Comparison of ENCODE assay signal across 22 mouse cellular contexts in genomic region chr3:88217679-88218078, GRCm38 (mm10). TPM values are rescaled to one million over a fixed set of nuclear protein-coding genes. Genes with fewer than 3 reads are reported as not detected.
A peak's percentile ranks its signal among the peaks of the same experiment; 100 is the strongest.
DNase-seq lines count a peak whose midpoint lies in the region; ATAC-seq and TF ChIP-seq lines count a peak whose summit lies in the region.
"Had no signal": no experiment of that assay in that cellular context is flagged by ENCODE, and none has a peak within 500 bp of the region (broad histone marks: within the 10 kb centered on the region; RNA-seq: fewer than 3 reads in every experiment).

No protein-coding gene starts in this region.

- no peak for TF ChIP-seq CTCF in left cerebral cortex, adult 2 months (IDR thresholded peaks at IDR 0.05)
- TF ChIP-seq CTCF in liver, postnatal 0 days (IDR thresholded peaks at IDR 0.05; ENCODE audit: low read depth), result no peak
- no peak for TF ChIP-seq CTCF in kidney, adult 2 months (conservative IDR thresholded peaks at IDR 0.05; ENCODE audit: insufficient read depth, insufficient read length, low read depth, low read length)

- peak overlapping the region; percentile 82 for H3K9ac ChIP-seq in forebrain, embryonic 16.5 days (replicated peaks; ENCODE audit: low read depth, low read length)
- H3K9ac ChIP-seq in midbrain, embryonic 12.5 days (replicated peaks), result peak overlapping the region; percentile 75
- H3K9ac ChIP-seq in neural tube, embryonic 14.5 days (replicated peaks; ENCODE audit: low read depth, low read length), result peak overlapping the region; percentile 99
- H3K9ac ChIP-seq in liver, postnatal 0 days (replicated peaks), result no peak overlapping the region
- H3K9ac ChIP-seq: embryonic facial prominence, embryonic 12.5 days; lung, embryonic 14.5 days had no signal

- intact Hi-C loops in left cerebral cortex, adult 2 months (cut with DNase I), result loop anchor here (2.0 kb wide), 1 partner anchor 17 kb away; no protein-coding TSS in a partner anchor
- intact Hi-C loops in left cerebral cortex, postnatal 10 days (cut with DNase I), result no loop called here

- no peak for ATAC-seq in forebrain, embryonic 16.5 days
- no peak for ATAC-seq in midbrain, embryonic 12.5 days (ENCODE audit: low FRiP score, low read depth)
- no peak for ATAC-seq in neural tube, embryonic 14.5 days (ENCODE audit: low read depth)
- ATAC-seq in liver, postnatal 0 days, result no peak

- no peak for TF ChIP-seq EP300 in liver, postnatal 0 days (IDR thresholded peaks at IDR 0.05; ENCODE audit: low read depth)

- peaks cover 56% of the 10 kb centered on the region for H3K4me1 ChIP-seq in forebrain, embryonic 16.5 days (replicated peaks; ENCODE audit: control insufficient read depth, insufficient read depth, low read length)
- peaks cover 82% of the 10 kb centered on the region for H3K4me1 ChIP-seq in midbrain, embryonic 12.5 days
- peaks cover 43% of the 10 kb centered on the region for H3K4me1 ChIP-seq in neural tube, embryonic 14.5 days (ENCODE audit: control insufficient read depth, insufficient read depth, low read length)
- peaks cover 8% of the 10 kb centered on the region for H3K4me1 ChIP-seq in liver, postnatal 0 days (ENCODE audit: insufficient read depth)
- no peaks in the 10 kb centered on the region for H3K4me1 ChIP-seq in kidney, adult 2 months (ENCODE audit: control insufficient read depth, insufficient read depth, low read length)
- H3K4me1 ChIP-seq: embryonic facial prominence, embryonic 12.5 days had no signal

- TF ChIP-seq POLR2A in kidney, adult 2 months (IDR thresholded peaks at IDR 0.05; ENCODE audit: low read depth, low read length), result no peak

- H3K27ac ChIP-seq in left cerebral cortex, adult 2 months, result peak overlapping the region; percentile 83
- peak overlapping the region; percentile 100 for H3K27ac ChIP-seq in forebrain, embryonic 16.5 days (ENCODE audit: low read length)
- H3K27ac ChIP-seq in midbrain, embryonic 12.5 days (replicated peaks), result peak overlapping the region; percentile 17; the same call in 1 of the 2 replicates
- peak overlapping the region; percentile 99 for H3K27ac ChIP-seq in neural tube, embryonic 14.5 days (ENCODE audit: low read depth, low read length)
- H3K27ac ChIP-seq in liver, postnatal 0 days (ENCODE audit: low read depth), result no peak overlapping the region
- H3K27ac ChIP-seq in kidney, adult 2 months (ENCODE audit: insufficient read depth, low read depth, low read length), result no peak overlapping the region
- H3K27ac ChIP-seq: embryonic facial prominence, embryonic 12.5 days; gastrocnemius, adult 2 months; stomach, postnatal 0 days had no signal

- 26% methylated on average over 1 of the region's 2 CpGs for WGBS in forebrain, embryonic 16.5 days
- WGBS in midbrain, embryonic 12.5 days, result 27% methylated on average over 1 of the region's 2 CpGs
- 15% methylated on average over 1 of the region's 2 CpGs for WGBS in neural tube, embryonic 14.5 days
- WGBS in liver, postnatal 0 days (ENCODE audit: insufficient replicate concordance), result 63% methylated on average over 1 of the region's 2 CpGs
- WGBS in kidney, adult 2 months, result 26% methylated on average over 2 of the region's 2 CpGs

- H3K4me3 ChIP-seq in left cerebral cortex, adult 2 months, result peak overlapping the region; percentile 31
- H3K4me3 ChIP-seq in forebrain, embryonic 16.5 days (replicated peaks; ENCODE audit: low read length), result peak overlapping the region; percentile 84
- H3K4me3 ChIP-seq in midbrain, embryonic 12.5 days, result peak overlapping the region; percentile 55
- H3K4me3 ChIP-seq in neural tube, embryonic 14.5 days (ENCODE audit: low read depth, low read length), result peak overlapping the region; percentile 73
- no peak overlapping the region for H3K4me3 ChIP-seq in liver, postnatal 0 days (ENCODE audit: low read depth, low read length)
- no peak overlapping the region for H3K4me3 ChIP-seq in kidney, adult 2 months (ENCODE audit: insufficient read depth, low read depth, low read length)
- H3K4me3 ChIP-seq: embryonic facial prominence, embryonic 12.5 days; gastrocnemius, adult 2 months; myocyte had no signal

- peak overlapping the region; percentile 67 for H3K4me2 ChIP-seq in forebrain, embryonic 16.5 days (ENCODE audit: low read length)
- peak overlapping the region; percentile 60 for H3K4me2 ChIP-seq in midbrain, embryonic 12.5 days (replicated peaks)
- peak overlapping the region; percentile 93 for H3K4me2 ChIP-seq in neural tube, embryonic 14.5 days (ENCODE audit: low read depth, low read length)
- H3K4me2 ChIP-seq in liver, postnatal 0 days (ENCODE audit: low read depth, low read length), result no peak overlapping the region
- H3K4me2 ChIP-seq: embryonic facial prominence, embryonic 12.5 days; lung, embryonic 14.5 days had no signal

- peaks cover 11% of the 10 kb centered on the region; the same call in 1 of the 2 replicates for H3K36me3 ChIP-seq in forebrain, embryonic 16.5 days (ENCODE audit: control insufficient read depth, insufficient read depth)
- peaks cover 7% of the 10 kb centered on the region; the same call in 1 of the 2 replicates for H3K36me3 ChIP-seq in midbrain, embryonic 12.5 days
- H3K36me3 ChIP-seq in neural tube, embryonic 14.5 days (ENCODE audit: control insufficient read depth, insufficient read depth, low read length), result peaks cover 4% of the 10 kb centered on the region; the same call in 1 of the 2 replicates
- H3K36me3 ChIP-seq in liver, postnatal 0 days (replicated peaks; ENCODE audit: insufficient read depth, low read length), result no peaks in the 10 kb centered on the region
- no peaks in the 10 kb centered on the region for H3K36me3 ChIP-seq in kidney, adult 2 months (ENCODE audit: control insufficient read depth, insufficient read depth, low read length)
- H3K36me3 ChIP-seq: embryonic facial prominence, embryonic 12.5 days had no signal

- no peaks in the 10 kb centered on the region for H3K9me3 ChIP-seq in forebrain, embryonic 16.5 days (ENCODE audit: control insufficient read depth, low read length)
- no peaks in the 10 kb centered on the region for H3K9me3 ChIP-seq in midbrain, embryonic 12.5 days
- no peaks in the 10 kb centered on the region for H3K9me3 ChIP-seq in neural tube, embryonic 14.5 days (ENCODE audit: control insufficient read depth, low read length)
- H3K9me3 ChIP-seq in liver, postnatal 0 days (ENCODE audit: low read length), result no peaks in the 10 kb centered on the region
- H3K9me3 ChIP-seq: embryonic facial prominence, embryonic 12.5 days had no signal

- H3K27me3 ChIP-seq in forebrain, embryonic 16.5 days (replicated peaks; ENCODE audit: control insufficient read depth, insufficient read depth, low read length), result no peaks in the 10 kb centered on the region
- peaks cover 99% of the 10 kb centered on the region for H3K27me3 ChIP-seq in midbrain, embryonic 12.5 days
- no peaks in the 10 kb centered on the region for H3K27me3 ChIP-seq in neural tube, embryonic 14.5 days (ENCODE audit: control insufficient read depth, insufficient read depth, low read length)
- peaks cover 77% of the 10 kb centered on the region for H3K27me3 ChIP-seq in liver, postnatal 0 days (ENCODE audit: insufficient read depth, low read length)
- H3K27me3 ChIP-seq in kidney, adult 2 months (replicated peaks; ENCODE audit: control insufficient read depth, insufficient read depth, low read length), result peaks cover 8% of the 10 kb centered on the region

- DNase-seq in left cerebral cortex, adult 2 months (ENCODE audit: extremely low spot score in 1 of 2, low spot score in 2 of 2), result no peak
- no peak for DNase-seq in left cerebral cortex, postnatal 10 days (ENCODE audit: extremely low spot score in 1 of 2, low spot score in 2 of 2)
- no peak for DNase-seq in liver, postnatal 0 days
- no peak for DNase-seq in adrenal gland, adult 2 months
- no peak for DNase-seq in kidney, adult 2 months
- DNase-seq: adrenal gland, postnatal 14 days; cerebellum, adult 11-12 months; gastrocnemius, adult 2 months; kidney, adult 8-10 months; kidney, postnatal 4 days; liver; thymus, postnatal 14 days had no signal

RNA-seq across cellular contexts. Expression of gene Rhbg, which starts 36.8 kb away (rescaled TPM):
- total RNA-seq in left cerebral cortex, adult 2 months (2021), result not detected
- under 1 TPM; 0.26 to 0.41 TPM for total RNA-seq in left cerebral cortex, postnatal 10 days (2021)
- not detected in 2 replicates for polyA plus RNA-seq in forebrain, embryonic 16.5 days (2015; fragmentation: Nextera tagmentation; extraction: Ambion mirVana)
- 0.26 TPM in 1 of 2 replicates, not detected in the other for polyA plus RNA-seq in midbrain, embryonic 12.5 days (2016; fragmentation: Nextera tagmentation; extraction: Ambion mirVana)
- 0.51 and 0.85 TPM in 2 replicates for polyA plus RNA-seq in neural tube, embryonic 14.5 days (2014; fragmentation: Nextera tagmentation; extraction: Ambion mirVana)
- polyA plus RNA-seq in liver, postnatal 0 days (2015; fragmentation: Nextera tagmentation; extraction: Ambion mirVana), result 6.5 and 7.0 TPM in 2 replicates
- total RNA-seq in adrenal gland, adult 2 months (2021), result 10 to 100 TPM in 1 of 2 experiments, 1 to 10 TPM in 1; 8.5 to 18.3 TPM
- 0.76 and 1.8 TPM in 2 replicates for polyA plus RNA-seq in adrenal gland, adult 2 months (2012; rRNA removed)
- 94.4 and 106 TPM in 2 replicates for polyA plus RNA-seq in kidney, adult 2 months (2012; rRNA removed)
- total RNA-seq: gastrocnemius, adult 2 months; granulocyte monocyte progenitor cell, adult 5-6 weeks; layer of hippocampus, postnatal 25 days; left cerebral cortex, postnatal 36 days had no signal
- polyA plus RNA-seq: lung, embryonic 14.5 days; myocyte had no signal

Comparison
In these comparisons a context has a peak if more than half of its experiments do, and no peak if none do; other contexts are left out.
1. H3K27ac ChIP-seq: peak in left cerebral cortex, adult 2 months (single experiment), forebrain, embryonic 16.5 days (single experiment), midbrain, embryonic 12.5 days (single experiment) and neural tube, embryonic 14.5 days (single experiment); none in liver, postnatal 0 days (single experiment) and kidney, adult 2 months (single experiment).
2. H3K4me3 ChIP-seq: peak in left cerebral cortex, adult 2 months (single experiment), forebrain, embryonic 16.5 days (single experiment), midbrain, embryonic 12.5 days (single experiment) and neural tube, embryonic 14.5 days (single experiment); none in liver, postnatal 0 days (single experiment) and kidney, adult 2 months (single experiment).
3. RNA of gene Rhbg, which starts 36.8 kb away (polyA plus RNA-seq): 94.4 to 106 TPM in kidney, adult 2 months; 6.5 to 7.0 TPM in liver, postnatal 0 days, 0.76 to 1.8 TPM in adrenal gland, adult 2 months, 0.51 to 0.85 TPM in neural tube, embryonic 14.5 days, 0.26 TPM in midbrain, embryonic 12.5 days and not detected in forebrain, embryonic 16.5 days; every median in the first group is over 10 times any median in the second.